Mouse (Mus musculus) layer of hippocampus, adult 9-10 months (tissue): ENCODE data around the gene Cbarp.

Experiments used
- DNase-seq: peaks from one replicate; pipeline ENCODE4 v3.0.0; 2022; ENCODE audit warnings: low spot score

The Cbarp gene

GRCm38 (mm10) chr10:80156752-80157053, 16.1 kb upstream of the Cbarp start:
- DNase-seq = no peak

GRCm38 (mm10) chr10:80156002-80156751, 15.5 kb upstream of the Cbarp start:
- DNase-seq = no peak

GRCm38 (mm10) chr10:80155277-80155676, 14.6 kb upstream of the Cbarp start:
- no peak for DNase-seq

- no peak for DNase-seq
Observed at GRCm38 (mm10) chr10:80154384-80154783, 13.7 kb upstream of the Cbarp start.

- no peak for DNase-seq
Observed at GRCm38 (mm10) chr10:80153713-80154112, 13.1 kb upstream of the Cbarp start.

GRCm38 (mm10) chr10:80152873-80153260, 12.2 kb upstream of the Cbarp start:
- no peak for DNase-seq

- no peak for DNase-seq
Observed at GRCm38 (mm10) chr10:80152071-80152872, 11.6 kb upstream of the Cbarp start.

GRCm38 (mm10) chr10:80151211-80152034, 10.8 kb upstream of the Cbarp start:
- no peak for DNase-seq

GRCm38 (mm10) chr10:80150226-80151210, 9.9 kb upstream of the Cbarp start:
- no peak for DNase-seq

- DNase-seq = peak; percentile 91
Observed at GRCm38 (mm10) chr10:80149291-80150225, 8.9 kb upstream of the Cbarp start.

- no peak for DNase-seq
Observed at GRCm38 (mm10) chr10:80148610-80149290, 8.1 kb upstream of the Cbarp start.

- DNase-seq = no peak
Observed at GRCm38 (mm10) chr10:80147719-80148601, 7.3 kb upstream of the Cbarp start, which contains the start of gene Midn. Midn (plus strand) TSS chr10:80148272.

GRCm38 (mm10) chr10:80147146-80147718, 6.6 kb upstream of the Cbarp start:
- DNase-seq = no peak

- DNase-seq = no peak
Observed at GRCm38 (mm10) chr10:80146568-80147011, 6.0 kb upstream of the Cbarp start.

- DNase-seq = no peak
Observed at GRCm38 (mm10) chr10:80145896-80146295, 5.3 kb upstream of the Cbarp start.

GRCm38 (mm10) chr10:80144864-80145838, 4.5 kb upstream of the Cbarp start:
- no peak for DNase-seq

GRCm38 (mm10) chr10:80144159-80144558, 3.5 kb upstream of the Cbarp start:
- no peak for DNase-seq
